Mouse (Mus musculus) left cerebral cortex, postnatal 4 days (tissue): ENCODE data around the gene Map7d1. TPM values are rescaled to one million over a fixed set of nuclear protein-coding genes. Genes with fewer than 3 reads are reported as not detected.
"Not testable (repeated sequence)": the region's sequence is repeated elsewhere in the genome, so short reads cannot be mapped to it uniquely, and the experiment has no call there.

Experiments used
- DNase-seq: peaks from one replicate; pipeline ENCODE4 v3.0.0-alpha.2; 2022
- intact Hi-C: fragments of 180-260 bp; cut with DNase I; formaldehyde crosslinking; loops from one replicate; pipeline ENCODE4 v1.15.1; 2025
- total RNA-seq, 2 experiments: library from RNA; stranded (reverse); gene quantifications; 2 replicates each; pipeline ENCODE4 v1.2.3; 2021

The Map7d1 gene
- total RNA-seq, 2 experiments from 2014 or later, result 211 to 214 TPM

DNA sequence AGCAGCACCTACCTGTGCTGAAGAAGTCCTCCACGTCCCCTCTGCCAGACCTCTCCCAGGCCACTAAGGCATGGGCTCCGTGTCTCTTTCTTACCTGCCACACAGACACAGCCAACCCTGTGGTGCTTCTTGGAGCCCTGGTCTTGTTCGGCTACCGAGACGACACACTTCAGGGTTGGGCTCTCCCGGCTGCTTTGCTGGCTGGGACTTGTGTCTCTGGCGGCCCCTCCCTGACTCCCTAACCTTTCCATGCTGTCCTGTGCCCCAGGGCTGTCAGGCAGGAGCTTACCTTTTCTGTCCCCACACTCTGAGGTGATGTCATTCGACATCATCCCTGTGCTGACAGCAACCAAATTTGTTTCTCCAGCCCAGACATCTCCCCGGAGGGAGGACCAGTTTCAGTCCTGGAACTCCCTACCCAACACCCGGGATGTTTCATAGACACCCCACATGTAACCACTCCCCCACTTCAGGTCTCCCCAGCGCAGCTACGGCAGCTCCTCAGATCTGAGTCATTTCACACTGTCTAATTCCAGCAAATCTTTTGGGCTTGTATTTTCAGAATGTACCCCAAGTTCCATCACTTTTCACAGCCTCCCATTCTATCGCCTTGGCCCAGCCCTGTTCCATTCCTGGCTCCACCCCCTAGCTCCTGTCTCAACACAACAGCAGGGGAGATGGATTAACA lies 9.8 kb downstream of the Map7d1 start:
- intact Hi-C loops, result no loop called here
- no peak for DNase-seq

DNA sequence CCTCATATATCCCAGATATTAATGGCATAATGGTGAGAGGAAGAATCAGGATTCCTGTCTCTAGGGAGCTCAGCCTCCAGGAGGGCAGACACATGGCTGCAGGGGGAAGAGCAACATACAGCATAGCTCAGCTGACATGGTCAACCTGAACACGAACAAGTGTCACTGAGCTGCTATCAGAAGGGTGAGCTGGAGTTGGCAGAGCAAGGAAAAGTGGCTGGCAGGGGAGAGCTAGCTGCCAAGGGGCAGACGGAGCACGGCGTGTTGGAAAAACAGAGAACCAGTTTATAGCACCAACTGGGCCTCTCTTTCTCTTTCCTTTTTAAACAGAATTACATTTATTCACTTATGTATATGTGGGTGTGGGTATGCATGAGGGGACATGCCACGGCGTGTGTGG lies 13.6 kb downstream of the Map7d1 start:
- intact Hi-C loops, result no loop called here
- DNase-seq, result no peak

GRCm38 (mm10) chr4:126241956-126242355 lies 14.2 kb downstream of the Map7d1 start:
- no peak for DNase-seq
- intact Hi-C loops, result no loop called here

DNA sequence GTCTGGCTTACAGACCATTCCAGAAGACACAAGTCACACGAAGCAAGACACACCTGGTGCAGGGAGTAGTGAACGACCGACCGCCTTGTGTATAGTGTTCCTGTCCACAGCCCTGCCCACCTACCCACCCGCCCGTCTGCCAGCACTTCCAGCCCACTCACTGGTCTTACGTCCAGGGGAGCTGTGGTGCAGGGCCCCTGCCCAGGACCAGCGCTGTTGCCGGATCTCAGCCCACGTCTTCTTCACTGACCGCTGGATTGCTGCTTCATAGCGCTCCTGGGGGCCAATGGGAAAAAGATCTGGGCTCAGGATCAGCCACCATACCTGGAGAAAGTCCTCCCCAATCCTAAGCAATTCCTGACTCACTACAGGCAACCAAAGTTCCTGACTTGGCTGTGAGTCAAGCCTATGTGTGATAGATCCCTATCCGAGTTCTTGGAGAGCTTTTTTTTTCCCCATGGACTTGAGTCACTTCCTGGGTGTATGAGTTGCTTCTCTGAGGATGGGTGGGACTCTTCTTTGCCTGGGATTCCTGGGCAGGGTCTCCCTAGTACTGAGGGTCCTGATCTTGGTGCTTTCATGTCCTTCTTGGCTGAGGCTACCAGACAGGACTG lies 16.2 kb downstream of the Map7d1 start:
- DNase-seq, result no peak
- intact Hi-C loops, result no loop called here

GRCm38 (mm10) chr4:126237721-126238242 lies 18.4 kb downstream of the Map7d1 start:
- no peak for DNase-seq
- intact Hi-C loops, result no loop called here

- no peak for DNase-seq
- intact Hi-C loops, result no loop called here
Measured at GRCm38 (mm10) chr4:126236467-126237280, 19.5 kb downstream of the Map7d1 start.

GRCm38 (mm10) chr4:126235191-126235590 lies 21.0 kb downstream of the Map7d1 start:
- DNase-seq, result no peak
- intact Hi-C loops, result no loop called here

DNA sequence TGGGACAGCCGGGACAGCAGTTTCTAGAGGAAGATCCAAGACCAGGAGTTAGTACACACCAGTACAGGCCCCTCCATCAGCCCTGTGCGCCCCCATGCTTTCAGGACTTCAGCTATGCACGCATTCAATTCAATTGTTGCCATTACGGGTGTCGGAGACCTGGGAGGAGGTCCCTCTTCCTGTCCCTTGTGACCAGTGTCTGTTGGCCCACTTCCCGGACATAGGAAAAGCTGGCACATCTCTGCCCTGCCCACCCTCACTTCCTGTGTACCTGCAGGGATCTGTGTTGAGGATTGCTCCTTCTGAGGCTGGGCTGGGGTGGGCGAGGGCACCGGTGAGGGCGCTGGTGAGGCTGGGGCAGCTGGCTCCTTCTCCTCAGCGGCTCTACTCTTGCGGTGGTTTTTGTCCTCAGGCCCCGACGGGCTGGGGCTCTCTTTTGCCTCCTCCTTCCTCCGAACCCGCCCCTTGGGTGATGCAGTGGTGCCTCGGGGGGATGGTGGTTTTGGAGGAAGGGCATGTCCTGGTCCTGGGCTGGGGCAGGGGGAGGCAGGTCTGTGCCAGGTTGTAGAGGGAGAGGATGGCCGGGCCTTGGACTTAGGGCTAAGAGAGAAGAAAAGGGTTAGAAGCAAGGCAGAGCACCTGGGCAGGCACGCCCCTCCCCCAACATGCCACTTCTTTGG lies 21.5 kb downstream of the Map7d1 start:
- no peak for DNase-seq
- intact Hi-C loops, result no loop called here

DNA sequence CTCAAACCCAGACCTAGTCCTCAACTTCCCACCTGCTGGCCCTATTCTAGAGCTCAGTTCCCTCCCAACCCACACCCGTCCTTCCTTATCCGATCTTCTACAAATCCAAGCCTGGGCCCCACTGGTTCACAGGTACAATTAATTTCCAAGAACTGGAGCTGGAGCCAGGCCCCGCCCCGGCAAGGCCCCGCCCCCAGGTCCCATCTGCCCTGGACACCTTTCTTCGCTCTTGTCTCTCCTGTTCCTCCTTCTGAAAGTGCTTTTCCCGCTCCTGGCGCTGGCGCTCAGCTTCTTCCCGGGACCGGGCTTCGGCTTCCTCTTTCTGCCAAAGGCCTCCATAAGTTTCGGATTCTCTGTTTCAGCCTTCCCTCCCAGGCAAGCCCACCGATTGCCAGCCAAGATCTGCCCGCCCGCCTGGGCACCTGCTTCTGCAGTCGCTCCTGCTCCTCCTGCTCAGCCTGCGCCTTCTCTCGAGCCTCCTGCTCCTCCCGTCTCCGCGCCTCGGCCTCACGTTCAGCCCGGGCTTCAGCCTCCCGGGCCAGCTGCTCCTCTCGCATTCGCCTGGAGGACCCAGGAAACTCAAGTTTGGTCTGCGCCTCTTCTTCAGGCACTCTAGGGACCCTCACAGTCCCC lies 22.4 kb downstream of the Map7d1 start:
- intact Hi-C loops, result no loop called here
- no peak for DNase-seq

DNA sequence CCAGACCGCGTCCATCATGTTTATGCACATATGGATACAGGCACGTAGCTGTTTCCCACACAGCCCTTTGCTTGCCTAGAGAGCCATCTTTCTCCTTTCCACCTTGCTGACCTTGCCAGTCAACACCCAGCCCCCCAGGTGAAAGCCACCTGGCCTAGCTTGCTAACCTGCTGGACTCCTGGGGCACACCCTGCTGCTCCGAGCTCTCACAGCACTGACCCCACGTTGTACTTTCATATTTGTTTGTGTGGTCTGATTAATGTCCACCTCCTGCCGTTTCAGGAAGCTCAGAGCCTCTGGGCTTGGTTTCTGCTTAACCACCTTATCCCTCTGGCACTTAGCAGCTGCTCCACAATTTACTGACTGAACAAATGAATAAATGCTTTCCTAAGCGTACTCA lies 26.2 kb downstream of the Map7d1 start:
- DNase-seq, result no peak
- intact Hi-C loops, result loop anchor here (5.0 kb wide), 2 partner anchors 32 to 47 kb away; partner anchors contain the start of gene Trappc3

- DNase-seq, result no peak
- intact Hi-C loops, result loop anchor here (5.0 kb wide), 2 partner anchors 34 to 49 kb away; partner anchors contain the start of gene Trappc3
Measured at GRCm38 (mm10) chr4:126228144-126228543, 28.0 kb downstream of the Map7d1 start.

GRCm38 (mm10) chr4:126227077-126227761 lies 28.9 kb downstream of the Map7d1 start:
- peak; percentile 93 for DNase-seq
- intact Hi-C loops, result loop anchor here (5.0 kb wide), 2 partner anchors 35 to 50 kb away; partner anchors contain the start of gene Trappc3

- DNase-seq, result no peak
- intact Hi-C loops, result loop anchor here (5.0 kb wide), 2 partner anchors 36 to 51 kb away; partner anchors contain the start of gene Trappc3
Measured at GRCm38 (mm10) chr4:126226640-126227039, 29.5 kb downstream of the Map7d1 start.

GRCm38 (mm10) chr4:126222631-126223030 lies 33.5 kb downstream of the Map7d1 start:
- intact Hi-C loops, result no loop called here
- DNase-seq, result no peak

DNA sequence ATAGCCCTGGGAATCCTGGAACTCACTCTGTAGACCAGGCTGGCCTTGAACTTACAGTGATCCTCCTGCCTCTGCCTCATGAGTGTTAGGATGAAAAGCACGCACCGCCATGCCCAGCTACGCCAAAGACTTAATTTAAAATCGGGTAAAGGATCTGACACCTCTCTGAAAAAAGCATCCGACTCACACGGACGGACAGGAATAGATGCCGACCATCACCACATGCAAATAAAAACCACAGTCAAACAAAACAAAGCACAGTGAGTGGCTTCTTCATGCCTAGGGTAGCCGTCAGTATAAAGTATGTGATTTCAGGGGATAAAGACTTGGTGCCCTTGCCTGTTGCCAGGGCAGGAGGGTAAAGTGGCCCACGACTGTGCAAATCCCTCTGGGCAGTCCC lies 36.1 kb downstream of the Map7d1 start:
- intact Hi-C loops, result no loop called here
- no peak for DNase-seq

GRCm38 (mm10) chr4:126219540-126219939 lies 36.6 kb downstream of the Map7d1 start:
- not testable (repeated sequence) for DNase-seq
- intact Hi-C loops, result loop anchor here (5.0 kb wide), 1 partner anchor 38 kb away; the partner anchor contains the start of gene Map7d1

DNA sequence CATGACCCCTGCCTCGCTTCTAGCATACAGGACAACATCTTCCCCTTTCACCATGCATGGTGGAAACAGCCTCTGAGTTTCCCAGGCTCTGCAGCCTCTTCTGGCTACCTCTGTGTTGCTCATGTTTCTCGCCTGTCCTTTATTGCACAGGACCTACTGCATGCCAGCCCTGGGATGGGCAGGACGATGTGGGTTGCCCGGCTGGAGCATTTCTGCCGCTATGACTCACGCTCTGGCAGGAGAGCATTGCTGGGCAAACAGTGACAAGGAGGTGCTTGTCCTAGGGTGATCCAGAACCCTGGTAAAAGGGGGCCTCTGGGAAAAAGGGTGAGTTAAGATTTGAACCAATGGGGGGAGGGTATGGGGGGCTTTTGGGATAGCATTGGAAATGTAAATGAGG lies 38.4 kb downstream of the Map7d1 start:
- intact Hi-C loops, result loop anchor here (5.0 kb wide), 1 partner anchor 40 kb away; the partner anchor contains the start of gene Map7d1
- no peak for DNase-seq

- intact Hi-C loops, result no loop called here
- DNase-seq, result no peak
Measured at GRCm38 (mm10) chr4:126207081-126207480, 49.1 kb downstream of the Map7d1 start.

GRCm38 (mm10) chr4:126205386-126205785 lies 50.8 kb downstream of the Map7d1 start:
- no peak for DNase-seq
- intact Hi-C loops, result no loop called here
